Mouse (Mus musculus): ENCODE data around the gene Vmn1r72.
"Not testable (repeated sequence)": the region's sequence is repeated elsewhere in the genome, so short reads cannot be mapped to it uniquely, and the experiment has no call there.

Gene Vmn1r72

DNA sequence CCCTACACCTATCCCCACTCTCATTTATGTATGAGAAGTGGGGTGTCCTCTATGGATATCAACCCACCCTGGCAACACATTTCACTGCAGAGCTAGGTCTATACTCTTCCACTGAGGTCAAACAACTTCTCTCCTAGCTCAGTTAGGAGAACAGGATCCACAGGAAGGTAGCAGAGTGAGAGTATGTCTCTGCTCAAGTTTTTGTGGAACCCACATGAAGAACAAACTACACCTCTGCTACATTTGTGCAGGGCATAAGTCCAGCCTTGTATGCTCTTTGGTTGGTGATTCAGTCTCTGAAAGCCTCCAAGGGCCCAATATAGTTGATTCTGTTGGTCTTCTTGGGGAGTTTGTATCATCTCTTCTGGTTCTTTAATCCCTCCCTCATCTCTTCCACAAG, at the start of gene Vmn1r72:
Gene Vmn1r72 (minus strand): TSS at position 101 of the 400 bp plus-strand sequence.
- DNase-seq (ENCODE audit: low spot score), result not testable (repeated sequence)

DNA sequence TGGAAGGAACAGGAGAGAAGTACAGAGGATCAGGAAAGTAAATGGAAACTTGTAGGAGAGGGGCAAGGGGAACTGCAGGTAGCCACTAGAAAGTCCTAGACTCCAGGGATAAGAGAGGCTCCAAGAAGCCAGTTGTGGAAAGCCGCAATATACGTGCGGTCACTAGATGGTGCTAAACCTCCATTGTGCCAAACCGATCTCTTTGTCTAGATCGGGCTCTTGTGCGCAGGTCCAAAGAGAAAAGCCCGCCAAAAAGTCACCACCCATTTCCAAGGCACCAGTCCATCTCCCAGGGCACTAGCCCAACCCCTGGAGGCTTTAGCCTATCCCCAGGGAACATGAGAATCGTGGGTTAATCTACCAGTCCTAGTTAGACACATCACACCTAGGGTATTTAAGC, 62.9 kb downstream of the Vmn1r72 start:
- not testable (repeated sequence) for DNase-seq (ENCODE audit: low spot score)

Data from testis, postnatal 14 days (tissue).